Mouse (Mus musculus) retina, embryonic 14.5 days (tissue): Measurements from ENCODE around the gene Srsf5.
"Not testable (repeated sequence)": the region's sequence is repeated elsewhere in the genome, so short reads cannot be mapped to it uniquely, and the experiment has no call there.

Experiments
- DNase-seq: peaks from one replicate; pipeline ENCODE4 v3.0.0-alpha.2; 2015; ENCODE audit warnings: low spot score

Gene Srsf5

GRCm38 (mm10) chr12:80949603-80950002 lies 4.3 kb downstream of the Srsf5 start:
- DNase-seq = not testable (repeated sequence)

- DNase-seq = no peak
These were observed 6.4 kb downstream of the Srsf5 start for GRCm38 (mm10) chr12:80951640-80952219.

- DNase-seq = no peak
These were observed 7.2 kb downstream of the Srsf5 start for GRCm38 (mm10) chr12:80952526-80952925.

- DNase-seq = no peak
These were observed 10.7 kb downstream of the Srsf5 start for GRCm38 (mm10) chr12:80956039-80956438.

GRCm38 (mm10) chr12:80957961-80958360 lies 12.7 kb downstream of the Srsf5 start:
- DNase-seq = no peak

GRCm38 (mm10) chr12:80962566-80962965 lies 17.3 kb downstream of the Srsf5 start:
- no peak for DNase-seq

GRCm38 (mm10) chr12:80966059-80966838 lies 20.9 kb downstream of the Srsf5 start:
- DNase-seq = no peak

- DNase-seq = no peak
These were observed 22.6 kb downstream of the Srsf5 start for GRCm38 (mm10) chr12:80967918-80968317.

GRCm38 (mm10) chr12:80968605-80969004 lies 23.3 kb downstream of the Srsf5 start, which contains the start of gene Slc10a1:
Slc10a1 (minus strand) TSS chr12:80968705.
- DNase-seq = no peak

- no peak for DNase-seq
These were observed 24.9 kb downstream of the Srsf5 start for GRCm38 (mm10) chr12:80970181-80970705.

GRCm38 (mm10) chr12:80971756-80972155 lies 26.5 kb downstream of the Srsf5 start:
- DNase-seq = peak; percentile 74

- DNase-seq = no peak
These were observed 30.8 kb downstream of the Srsf5 start for GRCm38 (mm10) chr12:80975939-80976671.

- peak; percentile 90 for DNase-seq
These were observed 37.0 kb downstream of the Srsf5 start for GRCm38 (mm10) chr12:80982326-80982725.

GRCm38 (mm10) chr12:80983695-80984094 lies 38.4 kb downstream of the Srsf5 start:
- DNase-seq = no peak

GRCm38 (mm10) chr12:80986628-80987027 lies 41.3 kb downstream of the Srsf5 start:
- DNase-seq = no peak

GRCm38 (mm10) chr12:80988286-80988685 lies 43.0 kb downstream of the Srsf5 start:
- no peak for DNase-seq

GRCm38 (mm10) chr12:80990901-80991445 lies 45.7 kb downstream of the Srsf5 start:
- peak; percentile 75 for DNase-seq

- DNase-seq = no peak
These were observed 46.5 kb downstream of the Srsf5 start for GRCm38 (mm10) chr12:80991806-80992205.

- DNase-seq = no peak
These were observed 47.3 kb downstream of the Srsf5 start for GRCm38 (mm10) chr12:80992540-80993122.

- no peak for DNase-seq
These were observed 48.5 kb downstream of the Srsf5 start for GRCm38 (mm10) chr12:80993773-80994172.

GRCm38 (mm10) chr12:80995326-80995725 lies 50.0 kb downstream of the Srsf5 start:
- no peak for DNase-seq

- no peak for DNase-seq
These were observed 52.3 kb downstream of the Srsf5 start for GRCm38 (mm10) chr12:80997652-80998051.
